Mouse (Mus musculus) adipocyte (in vitro differentiated cells): ENCODE measurements around the gene Tas2r139.
"Not testable (repeated sequence)": the region's sequence is repeated elsewhere in the genome, so short reads cannot be mapped to it uniquely, and the experiment has no call there.

ENCODE experiments used
- DNase-seq: peaks from one replicate; pipeline ENCODE4 v3.0.0-alpha.2; 2016; ENCODE audit warnings: low spot score

The Tas2r139 gene

GRCm38 (mm10) chr6:42140636-42141035, at the start of gene Tas2r139:
Tas2r139 (plus strand) TSS chr6:42140936.
- DNase-seq = no peak

- not testable (repeated sequence) for DNase-seq
These were observed 10.4 kb downstream of the Tas2r139 start for GRCm38 (mm10) chr6:42151115-42151514.

- DNase-seq = no peak
These were observed 41.7 kb downstream of the Tas2r139 start for GRCm38 (mm10) chr6:42182462-42182861.

GRCm38 (mm10) chr6:42186230-42186629, 45.5 kb downstream of the Tas2r139 start:
- peak; percentile 12 for DNase-seq
